ENCODE assay signal across 17 mouse cellular contexts in genomic region chr11:66524251-66524650, GRCm38 (mm10). TPM values are rescaled to one million over a fixed set of nuclear protein-coding genes. Genes with fewer than 3 reads are reported as not detected.
DNase-seq lines count a peak whose midpoint lies in the region; ATAC-seq and TF ChIP-seq lines count a peak whose summit lies in the region.
"Had no signal": no experiment of that assay in that cellular context is flagged by ENCODE, and none has a peak within 500 bp of the region (broad histone marks: within the 10 kb centered on the region; RNA-seq: fewer than 3 reads in every experiment).

No protein-coding gene starts in this region.

- H3K36me3 ChIP-seq in hindbrain, embryonic 12.5 days, result no peaks in the 10 kb centered on the region
- no peaks in the 10 kb centered on the region for H3K36me3 ChIP-seq in midbrain, embryonic 14.5 days (ENCODE audit: control insufficient read depth, insufficient read depth, low read length)
- H3K36me3 ChIP-seq: embryonic facial prominence, embryonic 12.5 days had no signal

- no peak overlapping the region for H3K9ac ChIP-seq in hindbrain, embryonic 12.5 days
- no peak overlapping the region for H3K9ac ChIP-seq in midbrain, embryonic 14.5 days (replicated peaks; ENCODE audit: low read length)
- H3K9ac ChIP-seq: embryonic facial prominence, embryonic 12.5 days had no signal

- no peak for TF ChIP-seq POLR2A in cortical plate, adult 2 months (IDR thresholded peaks at IDR 0.05; ENCODE audit: extremely low read depth, insufficient read depth, low read length)

- peak overlapping the region; percentile 91 for H3K4me2 ChIP-seq in hindbrain, embryonic 12.5 days (replicated peaks)
- H3K4me2 ChIP-seq in midbrain, embryonic 14.5 days (ENCODE audit: low read length), result peak overlapping the region; percentile 91

- H3K4me3 ChIP-seq in cortical plate, adult 2 months (ENCODE audit: insufficient read depth, low read length), result peak overlapping the region; percentile 35
- peak overlapping the region; percentile 68; the same call in 1 of the 2 replicates for H3K4me3 ChIP-seq in hindbrain, embryonic 12.5 days
- peak overlapping the region; percentile 69; the same call in 1 of the 2 replicates for H3K4me3 ChIP-seq in midbrain, embryonic 14.5 days (replicated peaks; ENCODE audit: low read depth, low read length)
- H3K4me3 ChIP-seq: embryonic facial prominence, embryonic 12.5 days had no signal

- H3K27me3 ChIP-seq in hindbrain, embryonic 12.5 days, result peaks cover 62% of the 10 kb centered on the region
- peaks cover 27% of the 10 kb centered on the region for H3K27me3 ChIP-seq in midbrain, embryonic 14.5 days (ENCODE audit: control insufficient read depth, insufficient read depth, low read length)

- TF ChIP-seq CTCF in cortical plate, adult 2 months (IDR thresholded peaks at IDR 0.05; ENCODE audit: extremely low read depth, insufficient read depth, low read length), result no peak

- no peak overlapping the region for H3K27ac ChIP-seq in cortical plate, adult 2 months (ENCODE audit: insufficient read depth, low read length)
- H3K27ac ChIP-seq in hindbrain, embryonic 12.5 days, result no peak overlapping the region
- H3K27ac ChIP-seq in midbrain, embryonic 14.5 days (replicated peaks; ENCODE audit: low read depth, low read length), result no peak overlapping the region
- H3K27ac ChIP-seq: embryonic facial prominence, embryonic 12.5 days had no signal

- no peak for ATAC-seq in hindbrain, embryonic 12.5 days (ENCODE audit: low FRiP score)
- no peak for ATAC-seq in midbrain, embryonic 14.5 days (ENCODE audit: low FRiP score, low TSS enrichment)
- ATAC-seq: intestine, postnatal 0 days had no signal

- WGBS in hindbrain, embryonic 12.5 days, result 44% methylated on average over 4 of the region's 4 CpGs
- WGBS in midbrain, embryonic 14.5 days, result 44% methylated on average over 4 of the region's 4 CpGs

- DNase-seq in layer of hippocampus, adult 11-12 months (ENCODE audit: low spot score), result peak; percentile 52
- no peak for DNase-seq in layer of hippocampus, adult 9-10 months (ENCODE audit: low spot score)
- no peak for DNase-seq in midbrain, embryonic 14.5 days
- DNase-seq in cerebellum, adult 11-12 months, result no peak
- no peak for DNase-seq in kidney, postnatal 36 days
- no peak for DNase-seq in embryo, embryonic 10.5 days (ENCODE audit: low spot score)
- DNase-seq: B cell, adult 2 months; cerebellum, postnatal 36 days; heart, postnatal 14 days; kidney, postnatal 10 days; lung, postnatal 36 days; right cerebral cortex, adult 18-20 months had no signal

- H3K9me3 ChIP-seq in hindbrain, embryonic 12.5 days (replicated peaks), result no peaks in the 10 kb centered on the region
- H3K9me3 ChIP-seq in midbrain, embryonic 14.5 days (ENCODE audit: control insufficient read depth, low read length), result no peaks in the 10 kb centered on the region
- H3K9me3 ChIP-seq: embryonic facial prominence, embryonic 12.5 days had no signal

- peaks cover 2% of the 10 kb centered on the region; the same call in 1 of the 2 replicates for H3K4me1 ChIP-seq in cortical plate, adult 2 months (ENCODE audit: control insufficient read depth, insufficient read depth, low read length)
- H3K4me1 ChIP-seq in hindbrain, embryonic 12.5 days, result peaks cover 19% of the 10 kb centered on the region
- H3K4me1 ChIP-seq in midbrain, embryonic 14.5 days (ENCODE audit: control insufficient read depth, insufficient read depth, low read length), result peaks cover 4% of the 10 kb centered on the region; the same call in 1 of the 2 replicates

RNA-seq across cellular contexts. Expression of gene Shisa6, which starts 1.5 kb away (rescaled TPM):
- polyA plus RNA-seq in cortical plate, adult 2 months (2012; rRNA removed), result 4.8 and 9.8 TPM in 2 replicates
- 0.93 and 2.7 TPM in 2 replicates for polyA plus RNA-seq in hindbrain, embryonic 12.5 days (2016; fragmentation: Nextera tagmentation; extraction: Ambion mirVana)
- 2.9 and 3.8 TPM in 2 replicates for polyA plus RNA-seq in midbrain, embryonic 14.5 days (2014; fragmentation: Nextera tagmentation; extraction: Ambion mirVana)
- polyA plus RNA-seq: liver, embryonic 16.5 days had no signal
